Mouse (Mus musculus) olfactory bulb, adult 2 months (tissue): Measurements from ENCODE around the gene Gm9837.

Experiments
- CTCF ChIP-seq: fragments of 200-500 bp; IDR thresholded peaks from 2 replicates; pipeline ENCODE4 v1.5.1; 2012; ENCODE audit warnings: low read depth, mild to moderate bottlenecking, low read length, moderate library complexity; ENCODE audit not compliant: insufficient read depth
- POLR2A ChIP-seq: fragments of 200-500 bp; IDR thresholded peaks from 2 replicates; pipeline ENCODE4 v1.6.1; 2012; ENCODE audit warnings: mild to moderate bottlenecking, low read depth, low read length, moderate library complexity; ENCODE audit not compliant: insufficient read depth

DNA sequence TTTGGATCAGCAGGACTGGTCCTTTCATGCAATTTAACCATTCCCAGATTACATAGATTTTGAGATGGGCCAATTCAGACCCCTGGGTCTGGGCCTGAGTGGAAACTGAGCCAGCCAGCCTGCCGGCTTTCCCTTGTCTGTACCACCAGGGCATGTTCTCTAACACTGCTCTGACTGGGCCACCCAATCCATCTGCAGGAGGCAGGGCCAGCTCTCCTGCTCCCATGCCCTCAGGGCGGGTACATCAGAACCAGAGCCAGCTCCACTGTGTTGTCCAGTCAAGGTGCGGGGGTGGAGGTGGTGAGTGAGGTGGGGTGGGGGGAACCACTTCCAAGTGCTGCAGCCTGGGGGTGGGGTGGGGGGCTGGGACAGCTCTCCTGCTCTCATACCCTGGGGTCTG is 16.1 kb upstream of the Gm9837 start:
- TF ChIP-seq CTCF = no peak
- TF ChIP-seq POLR2A = no peak
